In genomic region chr9:118618732-118619250, GRCm38 (mm10) we compare ENCODE assay signal across 11 mouse cellular contexts.
"Had no signal": no experiment of that assay in that cellular context is flagged by ENCODE, and none has a peak within 500 bp of the region (broad histone marks: within the 10 kb centered on the region; RNA-seq: fewer than 3 reads in every experiment).

No protein-coding gene starts in this region.

- ATAC-seq: midbrain, embryonic 16.5 days had no signal

- H3K36me3 ChIP-seq: limb, embryonic 13.5 days; midbrain, embryonic 12.5 days; neural tube, embryonic 13.5 days had no signal

- H3K27ac ChIP-seq: limb, embryonic 13.5 days; liver, embryonic 14.5 days; midbrain, embryonic 12.5 days; neural tube, embryonic 13.5 days had no signal

- H3K4me2 ChIP-seq: limb, embryonic 13.5 days; midbrain, embryonic 12.5 days; neural tube, embryonic 13.5 days had no signal

- DNase-seq: left cerebral cortex, postnatal 4 days; lung, adult 18-20 months; retina, postnatal 1 day; right cerebral cortex, postnatal 4 days; spleen, adult 18-20 months; thymus, postnatal 36 days had no signal

- H3K4me3 ChIP-seq: limb, embryonic 13.5 days; midbrain, embryonic 12.5 days; neural tube, embryonic 13.5 days had no signal

- H3K9ac ChIP-seq: limb, embryonic 13.5 days; liver, embryonic 14.5 days; midbrain, embryonic 12.5 days; neural tube, embryonic 13.5 days had no signal

- H3K27me3 ChIP-seq: limb, embryonic 13.5 days; midbrain, embryonic 12.5 days had no signal

- H3K9me3 ChIP-seq: limb, embryonic 13.5 days; midbrain, embryonic 12.5 days; neural tube, embryonic 13.5 days had no signal
